Mouse (Mus musculus) neutrophil, adult 5-6 weeks (primary cell): ENCODE data around the gene Zfp970. TPM values are rescaled to one million over a fixed set of nuclear protein-coding genes. Genes with fewer than 3 reads are reported as not detected.
"Not testable (repeated sequence)": the region's sequence is repeated elsewhere in the genome, so short reads cannot be mapped to it uniquely, and the experiment has no call there.

Source experiments
- ATAC-seq: fragments of 151-379, 151-347 bp; 2 replicates; pipeline ENCODE4 v1.8.0; 2017; ENCODE audit warnings: mild to moderate bottlenecking, moderate TSS enrichment; ENCODE audit not compliant: insufficient number of reproducible peaks, poor library complexity, low FRiP score, severe bottlenecking; ENCODE audit errors: extremely low read depth
- total RNA-seq: library from RNA; stranded (forward); fragments of 200-1000 nt; gene quantifications from 2 replicates; pipeline ENCODE4 v1.2.3, GENCODE M21; 2017

Zfp970 gene
- total RNA-seq = 4.3 and 4.8 TPM in 2 replicates

- not testable (repeated sequence) for ATAC-seq
These were observed at the start of gene Zfp970 for GRCm38 (mm10) chr2:177464676-177465075. Zfp970 (plus strand) TSS chr2:177464733.

- not testable (repeated sequence) for ATAC-seq
These were observed 3.7 kb downstream of the Zfp970 start for GRCm38 (mm10) chr2:177468222-177468621.

- ATAC-seq = not testable (repeated sequence)
These were observed 7.7 kb downstream of the Zfp970 start for GRCm38 (mm10) chr2:177472261-177472660.

GRCm38 (mm10) chr2:177481971-177482370 lies 17.4 kb downstream of the Zfp970 start:
- not testable (repeated sequence) for ATAC-seq

GRCm38 (mm10) chr2:177483238-177483948 lies 18.9 kb downstream of the Zfp970 start:
- ATAC-seq = not testable (repeated sequence)

- not testable (repeated sequence) for ATAC-seq
These were observed 33.5 kb downstream of the Zfp970 start, which contains the start of gene Gm14403 for GRCm38 (mm10) chr2:177498067-177498466. Gm14403 (plus strand) TSS chr2:177498215.

- ATAC-seq = not testable (repeated sequence)
These were observed 34.6 kb downstream of the Zfp970 start for GRCm38 (mm10) chr2:177499182-177499581.

GRCm38 (mm10) chr2:177505211-177505719 lies 40.7 kb downstream of the Zfp970 start:
- not testable (repeated sequence) for ATAC-seq

- ATAC-seq = not testable (repeated sequence)
These were observed 46.8 kb downstream of the Zfp970 start for GRCm38 (mm10) chr2:177511381-177511780.

GRCm38 (mm10) chr2:177511972-177512371 lies 47.4 kb downstream of the Zfp970 start:
- not testable (repeated sequence) for ATAC-seq

GRCm38 (mm10) chr2:177513991-177514479 lies 49.5 kb downstream of the Zfp970 start:
- ATAC-seq = not testable (repeated sequence)

- ATAC-seq = not testable (repeated sequence)
These were observed 53.2 kb downstream of the Zfp970 start for GRCm38 (mm10) chr2:177517746-177518145.

- ATAC-seq = not testable (repeated sequence)
These were observed 53.8 kb downstream of the Zfp970 start for GRCm38 (mm10) chr2:177518354-177518753.

- not testable (repeated sequence) for ATAC-seq
These were observed 54.4 kb downstream of the Zfp970 start for GRCm38 (mm10) chr2:177518960-177519359.

- no peak for ATAC-seq
These were observed 55.5 kb downstream of the Zfp970 start for GRCm38 (mm10) chr2:177520035-177520434.

GRCm38 (mm10) chr2:177523061-177523460 lies 58.5 kb downstream of the Zfp970 start:
- ATAC-seq = no peak

GRCm38 (mm10) chr2:177523674-177524073 lies 59.1 kb downstream of the Zfp970 start:
- ATAC-seq = not testable (repeated sequence)

- ATAC-seq = not testable (repeated sequence)
These were observed 59.6 kb downstream of the Zfp970 start for GRCm38 (mm10) chr2:177524171-177524570.
